8 mouse cellular contexts compared by ENCODE assay signal in genomic region chr15:79834881-79835260, GRCm38 (mm10). TPM values are rescaled to one million over a fixed set of nuclear protein-coding genes. Genes with fewer than 3 reads are reported as not detected.
A peak's percentile ranks its signal among the peaks of the same experiment; 100 is the strongest.
DNase-seq lines count a peak whose midpoint lies in the region; ATAC-seq and TF ChIP-seq lines count a peak whose summit lies in the region.
"Had no signal": no experiment of that assay in that cellular context is flagged by ENCODE, and none has a peak within 500 bp of the region (broad histone marks: within the 10 kb centered on the region; RNA-seq: fewer than 3 reads in every experiment).

No protein-coding gene starts in this region.

- TF ChIP-seq POLR2A in limb, embryonic 14.5 days (IDR thresholded peaks at IDR 0.05; ENCODE audit: borderline replicate concordance, extremely low read depth, insufficient read depth, insufficient read length) = no peak

- H3K4me3 ChIP-seq in lung, embryonic 15.5 days = peak overlapping the region; percentile 85; the same call in 1 of the 2 replicates
- H3K4me3 ChIP-seq in forebrain, embryonic 14.5 days (ENCODE audit: low read depth, low read length) = peak overlapping the region; percentile 83; the same call in 1 of the 2 replicates
- peak overlapping the region; percentile 69 for H3K4me3 ChIP-seq in limb, embryonic 14.5 days (replicated peaks; ENCODE audit: low read length)
- H3K4me3 ChIP-seq in stomach, embryonic 15.5 days (replicated peaks) = no peak overlapping the region

- no peak overlapping the region for H3K9ac ChIP-seq in lung, embryonic 15.5 days
- peak overlapping the region; percentile 57; the same call in 1 of the 2 replicates for H3K9ac ChIP-seq in forebrain, embryonic 14.5 days (ENCODE audit: low read length)
- H3K9ac ChIP-seq in limb, embryonic 14.5 days (ENCODE audit: low read depth, low read length, severe bottlenecking) = peak overlapping the region; percentile 80; the same call in 1 of the 2 replicates
- no peak overlapping the region for H3K9ac ChIP-seq in stomach, embryonic 15.5 days

- peaks cover 8% of the 10 kb centered on the region; the same call in 1 of the 2 replicates for H3K36me3 ChIP-seq in lung, embryonic 15.5 days
- H3K36me3 ChIP-seq in forebrain, embryonic 14.5 days (ENCODE audit: control insufficient read depth, insufficient read depth, low read length) = peaks cover 7% of the 10 kb centered on the region
- peaks cover 16% of the 10 kb centered on the region for H3K36me3 ChIP-seq in limb, embryonic 14.5 days (ENCODE audit: control insufficient read depth, insufficient read depth, low read length)
- H3K36me3 ChIP-seq in stomach, embryonic 15.5 days = no peaks in the 10 kb centered on the region

- no peaks in the 10 kb centered on the region for H3K9me3 ChIP-seq in lung, embryonic 15.5 days
- no peaks in the 10 kb centered on the region for H3K9me3 ChIP-seq in forebrain, embryonic 14.5 days (replicated peaks; ENCODE audit: control insufficient read depth, low read length)
- no peaks in the 10 kb centered on the region for H3K9me3 ChIP-seq in limb, embryonic 14.5 days (ENCODE audit: control insufficient read depth, low read length)
- no peaks in the 10 kb centered on the region for H3K9me3 ChIP-seq in stomach, embryonic 15.5 days

- ATAC-seq in lung, embryonic 15.5 days (ENCODE audit: borderline replicate concordance, extremely low read depth, low FRiP score, low TSS enrichment) = no peak
- ATAC-seq in forebrain, embryonic 14.5 days = no peak
- ATAC-seq in limb, embryonic 14.5 days (ENCODE audit: low FRiP score, low read depth) = no peak
- no peak for ATAC-seq in stomach, embryonic 15.5 days (ENCODE audit: insufficient read depth, low FRiP score, low read depth)

- peaks cover 39% of the 10 kb centered on the region for H3K4me1 ChIP-seq in lung, embryonic 15.5 days
- peaks cover 18% of the 10 kb centered on the region for H3K4me1 ChIP-seq in forebrain, embryonic 14.5 days (ENCODE audit: control insufficient read depth, insufficient read depth, low read length)
- peaks cover 22% of the 10 kb centered on the region for H3K4me1 ChIP-seq in limb, embryonic 14.5 days (ENCODE audit: control insufficient read depth, insufficient read depth, low read length)
- H3K4me1 ChIP-seq in stomach, embryonic 15.5 days = peaks cover 25% of the 10 kb centered on the region

- WGBS in lung, embryonic 15.5 days = 40% methylated on average over 9 of the region's 9 CpGs
- WGBS in forebrain, embryonic 14.5 days = 52% methylated on average over 8 of the region's 9 CpGs
- WGBS in limb, embryonic 14.5 days = 55% methylated on average over 8 of the region's 9 CpGs
- 53% methylated on average over 9 of the region's 9 CpGs for WGBS in stomach, embryonic 15.5 days

- H3K4me2 ChIP-seq in lung, embryonic 15.5 days = peak overlapping the region; percentile 89
- peak overlapping the region; percentile 96 for H3K4me2 ChIP-seq in forebrain, embryonic 14.5 days (ENCODE audit: low read length)
- H3K4me2 ChIP-seq in limb, embryonic 14.5 days (replicated peaks; ENCODE audit: low read depth, low read length, severe bottlenecking) = peak overlapping the region; percentile 50
- H3K4me2 ChIP-seq in stomach, embryonic 15.5 days = peak overlapping the region; percentile 72

- no peaks in the 10 kb centered on the region for H3K27me3 ChIP-seq in lung, embryonic 15.5 days
- H3K27me3 ChIP-seq in forebrain, embryonic 14.5 days (replicated peaks; ENCODE audit: control insufficient read depth, insufficient read depth, low read length) = no peaks in the 10 kb centered on the region
- H3K27me3 ChIP-seq in limb, embryonic 14.5 days (ENCODE audit: control insufficient read depth, insufficient read depth, low read length) = no peaks in the 10 kb centered on the region
- no peaks in the 10 kb centered on the region for H3K27me3 ChIP-seq in stomach, embryonic 15.5 days (replicated peaks)

- peak overlapping the region; percentile 95 for H3K27ac ChIP-seq in lung, embryonic 15.5 days
- H3K27ac ChIP-seq in forebrain, embryonic 14.5 days (ENCODE audit: low read depth, low read length) = peak overlapping the region; percentile 97
- peak overlapping the region; percentile 95 for H3K27ac ChIP-seq in limb, embryonic 14.5 days (replicated peaks; ENCODE audit: low read depth, low read length)
- H3K27ac ChIP-seq in stomach, embryonic 15.5 days = peak overlapping the region; percentile 88

- DNase-seq in lung, postnatal 36 days = no peak
- no peak for DNase-seq in forebrain, embryonic 14.5 days (ENCODE audit: low spot score)
- no peak for DNase-seq in limb, embryonic 14.5 days (ENCODE audit: low spot score)
- no peak for DNase-seq in layer of hippocampus, adult 9-10 months (ENCODE audit: low spot score)
- no peak for DNase-seq in urinary bladder, adult 18-20 months (ENCODE audit: low spot score in 2 of 2)

RNA-seq across cellular contexts. Expression of gene Cbx6, which starts 0.4 kb away (rescaled TPM):
- 72.9 and 73.8 TPM in 2 replicates for polyA plus RNA-seq in lung, embryonic 15.5 days (2015; fragmentation: Nextera tagmentation; extraction: Ambion mirVana)
- polyA plus RNA-seq in forebrain, embryonic 14.5 days (2014; fragmentation: Nextera tagmentation; extraction: Ambion mirVana) = 18.1 and 29.1 TPM in 2 replicates
- polyA plus RNA-seq in limb, embryonic 14.5 days (2012; rRNA removed) = 83.4 and 95.0 TPM in 2 replicates
- 49.1 and 49.9 TPM in 2 replicates for polyA plus RNA-seq in limb, embryonic 14.5 days (2014; fragmentation: Nextera tagmentation; extraction: Ambion mirVana)
- polyA plus RNA-seq in stomach, embryonic 15.5 days (2015; fragmentation: Nextera tagmentation; extraction: Ambion mirVana) = 62.6 and 68.0 TPM in 2 replicates

RNA-seq across cellular contexts. Expression of gene Npcd, which starts 0.8 kb away (rescaled TPM):
- polyA plus RNA-seq in lung, embryonic 15.5 days (2015; fragmentation: Nextera tagmentation; extraction: Ambion mirVana) = 0.55 TPM in 1 of 2 replicates, not detected in the other
- polyA plus RNA-seq in forebrain, embryonic 14.5 days (2014; fragmentation: Nextera tagmentation; extraction: Ambion mirVana) = not detected in 2 replicates
- 1.7 TPM in 1 of 2 replicates, not detected in the other for polyA plus RNA-seq in limb, embryonic 14.5 days (2012; rRNA removed)
- polyA plus RNA-seq in limb, embryonic 14.5 days (2014; fragmentation: Nextera tagmentation; extraction: Ambion mirVana) = 0.50 and 0.99 TPM in 2 replicates
- not detected in 2 replicates for polyA plus RNA-seq in stomach, embryonic 15.5 days (2015; fragmentation: Nextera tagmentation; extraction: Ambion mirVana)
- polyA plus RNA-seq: activated CD4-positive, CD25-positive, alpha-beta regulatory T cell, adult 4 months had no signal

RNA-seq across cellular contexts. Expression of gene Nptxr, which starts 30.3 kb away (rescaled TPM):
- 2.8 and 3.4 TPM in 2 replicates for polyA plus RNA-seq in lung, embryonic 15.5 days (2015; fragmentation: Nextera tagmentation; extraction: Ambion mirVana)
- 7.6 and 8.5 TPM in 2 replicates for polyA plus RNA-seq in forebrain, embryonic 14.5 days (2014; fragmentation: Nextera tagmentation; extraction: Ambion mirVana)
- 9.3 and 11.3 TPM in 2 replicates for polyA plus RNA-seq in limb, embryonic 14.5 days (2012; rRNA removed)
- 2.6 and 4.7 TPM in 2 replicates for polyA plus RNA-seq in limb, embryonic 14.5 days (2014; fragmentation: Nextera tagmentation; extraction: Ambion mirVana)
- 4.5 and 4.8 TPM in 2 replicates for polyA plus RNA-seq in stomach, embryonic 15.5 days (2015; fragmentation: Nextera tagmentation; extraction: Ambion mirVana)

RNA-seq across cellular contexts. Expression of gene Apobec3, which starts 56.6 kb away (rescaled TPM):
- polyA plus RNA-seq in lung, embryonic 15.5 days (2015; fragmentation: Nextera tagmentation; extraction: Ambion mirVana) = 30.0 and 38.5 TPM in 2 replicates
- polyA plus RNA-seq in forebrain, embryonic 14.5 days (2014; fragmentation: Nextera tagmentation; extraction: Ambion mirVana) = 4.8 and 5.6 TPM in 2 replicates
- polyA plus RNA-seq in limb, embryonic 14.5 days (2012; rRNA removed) = 16.0 and 18.0 TPM in 2 replicates
- polyA plus RNA-seq in limb, embryonic 14.5 days (2014; fragmentation: Nextera tagmentation; extraction: Ambion mirVana) = 12.0 and 13.2 TPM in 2 replicates
- polyA plus RNA-seq in stomach, embryonic 15.5 days (2015; fragmentation: Nextera tagmentation; extraction: Ambion mirVana) = 22.4 and 26.5 TPM in 2 replicates

RNA-seq across cellular contexts. Expression of gene Dnal4, which starts 57.2 kb away (rescaled TPM):
- 68.8 and 73.7 TPM in 2 replicates for polyA plus RNA-seq in lung, embryonic 15.5 days (2015; fragmentation: Nextera tagmentation; extraction: Ambion mirVana)
- 96.1 and 101 TPM in 2 replicates for polyA plus RNA-seq in forebrain, embryonic 14.5 days (2014; fragmentation: Nextera tagmentation; extraction: Ambion mirVana)
- polyA plus RNA-seq in limb, embryonic 14.5 days (2012; rRNA removed) = 70.2 and 88.9 TPM in 2 replicates
- polyA plus RNA-seq in limb, embryonic 14.5 days (2014; fragmentation: Nextera tagmentation; extraction: Ambion mirVana) = 60.9 and 68.2 TPM in 2 replicates
- 44.4 and 50.4 TPM in 2 replicates for polyA plus RNA-seq in stomach, embryonic 15.5 days (2015; fragmentation: Nextera tagmentation; extraction: Ambion mirVana)

Comparison
In these comparisons a context has a peak if more than half of its experiments do, and no peak if none do; other contexts are left out.
1. H3K9ac ChIP-seq: peak in forebrain, embryonic 14.5 days (single experiment) and limb, embryonic 14.5 days (single experiment); none in lung, embryonic 15.5 days (single experiment) and stomach, embryonic 15.5 days (single experiment).
2. Peak in every context shown above with its lines, with median percentiles within 50 percentile points of each other: H3K27ac ChIP-seq and H3K4me2 ChIP-seq.